Mouse (Mus musculus) left cerebral cortex, postnatal 25 days (tissue): ENCODE measurements around the gene Ogdhl. TPM values are rescaled to one million over a fixed set of nuclear protein-coding genes. Genes with fewer than 3 reads are reported as not detected.
A peak's percentile ranks its signal among the peaks of the same experiment; 100 is the strongest.

ENCODE experiments used
- DNase-seq, 2 experiments: peaks; one replicate each; pipeline ENCODE4 v3.0.0; 2022; ENCODE audit warnings: low spot score in 2 of 2, mixed read lengths in 1 of 2
- intact Hi-C: fragments of 180-260 bp; cut with DNase I; formaldehyde crosslinking; loops from one replicate; pipeline ENCODE4 v1.15.1; 2025
- total RNA-seq, 2 experiments: library from RNA; stranded (reverse); gene quantifications; 2 replicates each; pipeline ENCODE4 v1.2.3; 2021

Ogdhl gene
- total RNA-seq, 2 experiments from 2014 or later: 94.0 to 101 TPM

- intact Hi-C loops: no loop called here
- no peak for DNase-seq
These were observed 50.7 kb downstream of the Ogdhl start for GRCm38 (mm10) chr14:32372510-32372909.

GRCm38 (mm10) chr14:32379395-32380098, 57.7 kb downstream of the Ogdhl start:
- no peak for DNase-seq
- intact Hi-C loops: no loop called here

- DNase-seq: no peak
- intact Hi-C loops: no loop called here
These were observed 58.3 kb downstream of the Ogdhl start for GRCm38 (mm10) chr14:32380099-32380480.

- intact Hi-C loops: no loop called here
- DNase-seq: peak in 1 of 2 experiments; percentile 7
These were observed 59.2 kb downstream of the Ogdhl start for GRCm38 (mm10) chr14:32381066-32381465.

- no peak for DNase-seq
- intact Hi-C loops: no loop called here
These were observed 59.8 kb downstream of the Ogdhl start for GRCm38 (mm10) chr14:32381619-32382018.

- DNase-seq: no peak
- intact Hi-C loops: no loop called here
These were observed 66.4 kb downstream of the Ogdhl start, which contains the start of gene 1700024G13Rik for GRCm38 (mm10) chr14:32388196-32388595. TSS of gene 1700024G13Rik (minus strand) at chr14:32388391.

Other genes starting within 250 kb of the Ogdhl start
- gene Oxnad1, start 236.6 kb upstream of the Ogdhl start, total RNA-seq: 10 to 100 TPM; 11.9 to 16.3 TPM
- 10 to 100 TPM; 47.2 to 48.4 TPM for gene Dph3, start 236.3 kb upstream of the Ogdhl start, total RNA-seq
- not detected for gene Msmb, start 180.0 kb upstream of the Ogdhl start, total RNA-seq
- gene Ncoa4, start 162.2 kb upstream of the Ogdhl start, total RNA-seq: 100 to 1,000 TPM; 104 to 123 TPM
- gene Timm23, start 120.1 kb upstream of the Ogdhl start, total RNA-seq: 10 to 100 TPM; 64.0 to 86.2 TPM
- 10 to 100 TPM; 39.4 to 46.9 TPM for gene Parg, start 120.1 kb upstream of the Ogdhl start, total RNA-seq
- not detected for gene 1700024G13Rik, start 66.4 kb downstream of the Ogdhl start, total RNA-seq
- gene Slc18a3, start 142.8 kb downstream of the Ogdhl start, total RNA-seq: 1 to 10 TPM in 1 of 2 experiments, under 1 TPM in 1; 0.57 to 2.7 TPM
- 1 to 10 TPM in 1 of 2 experiments, under 1 TPM in 1; 0.76 to 3.1 TPM for gene Chat, start 144.0 kb downstream of the Ogdhl start, total RNA-seq
- 10 to 100 TPM; 20.1 to 23.4 TPM for gene Ercc6, start 191.5 kb downstream of the Ogdhl start, total RNA-seq